Mouse (Mus musculus) MEL (cell line): ENCODE measurements around the gene Wfdc10. TPM values are rescaled to one million over a fixed set of nuclear protein-coding genes. Genes with fewer than 3 reads are reported as not detected.

Experiments
- DNase-seq: peaks from one replicate; pipeline ENCODE4 v3.0.0; 2011; ENCODE audit warnings: low read depth, low spot score
- H3K27ac ChIP-seq: 2 replicates; pipeline ENCODE4 v1.5.1; 2012; ENCODE audit warnings: low read depth, mild to moderate bottlenecking, control low read depth, low read length, moderate library complexity; ENCODE audit not compliant: control insufficient read depth
- H3K27me3 ChIP-seq, 2 experiments: fragments of 150-350 bp in 1 of 2; sonication (generic) in 1 of 2; 2 replicates each; pipeline ENCODE4 v1.6.1; 2012; ENCODE audit warnings: low read length in 2 of 2, mild to moderate bottlenecking in 2 of 2, improper control_type of control experiment in 1 of 2, moderate library complexity in 1 of 2; ENCODE audit not compliant: insufficient read depth in 2 of 2, control insufficient read depth in 1 of 2
- H3K36me3 ChIP-seq, 2 experiments: 2 replicates each; pipeline ENCODE4 v1.6.1; 2012 to 2014; ENCODE audit warnings: low read length in 2 of 2, improper control_type of control experiment in 1 of 2, inconsistent platforms in 1 of 2, mild to moderate bottlenecking in 1 of 2; ENCODE audit not compliant: insufficient read depth in 2 of 2, control insufficient read depth in 1 of 2
- H3K4me1 ChIP-seq, 2 experiments: fragments of 150-350 bp in 1 of 2; sonication (generic) in 1 of 2; 2 replicates each; pipeline ENCODE4 v1.6.1; 2012; ENCODE audit warnings: low read length in 2 of 2, improper control_type of control experiment in 1 of 2, mild to moderate bottlenecking in 1 of 2; ENCODE audit not compliant: insufficient read depth in 2 of 2, control insufficient read depth in 1 of 2
- H3K4me3 ChIP-seq, 2 experiments: fragments of 150-350 bp in 1 of 2; sonication (generic) in 1 of 2; 2 replicates each; pipeline ENCODE4 v1.5.1; 2012; ENCODE audit warnings: low read depth in 2 of 2, low read length in 2 of 2, mild to moderate bottlenecking in 2 of 2, moderate library complexity in 2 of 2, control low read depth in 1 of 2, improper control_type of control experiment in 1 of 2; ENCODE audit not compliant: control insufficient read depth in 1 of 2, insufficient read depth in 1 of 2
- H3K79me2 ChIP-seq: 2 replicates; pipeline ENCODE4 v1.6.1; 2012; ENCODE audit warnings: mild to moderate bottlenecking, low read length, moderate library complexity; ENCODE audit not compliant: control insufficient read depth, poor library complexity, insufficient read depth
- H3K9ac ChIP-seq: 2 replicates; pipeline ENCODE4 v1.6.1; 2012; ENCODE audit warnings: low read depth, mild to moderate bottlenecking, control low read depth, low read length, moderate library complexity; ENCODE audit not compliant: control insufficient read depth, poor library complexity, severe bottlenecking
- H3K9me3 ChIP-seq: fragments of 150-350 bp; sonication (generic); replicated peaks from 2 replicates; pipeline ENCODE4 v1.6.1; 2012; ENCODE audit warnings: mild to moderate bottlenecking, low read length, improper control_type of control experiment, moderate library complexity; ENCODE audit not compliant: insufficient read depth
- BHLHE40 ChIP-seq: IDR thresholded peaks from 2 replicates; pipeline ENCODE4 v1.6.1; 2012; ENCODE audit warnings: low read depth, mild to moderate bottlenecking, inconsistent platforms, low read length, improper control_type of control experiment, borderline replicate concordance
- CHD2 ChIP-seq: IDR thresholded peaks from 2 replicates; pipeline ENCODE4 v1.6.1; 2011; ENCODE audit warnings: low read length, improper control_type of control experiment
- CTCF ChIP-seq, 3 experiments: IDR thresholded peaks in 2 of 3; conservative IDR thresholded peaks in 1 of 3; 2 replicates each; pipeline ENCODE4 v1.5.1; 2011 to 2012; ENCODE audit warnings: low read length in 3 of 3, low read depth in 2 of 3, mild to moderate bottlenecking in 2 of 3, improper control_type of control experiment in 1 of 3, inconsistent platforms in 1 of 3, mixed read lengths in 1 of 3, moderate library complexity in 1 of 3; ENCODE audit not compliant: control insufficient read depth in 1 of 3, insufficient read depth in 1 of 3, poor library complexity in 1 of 3, severe bottlenecking in 1 of 3
- EP300 ChIP-seq, 2 experiments: IDR thresholded peaks; 2 replicates each; pipeline ENCODE4 v1.6.1; 2011; ENCODE audit warnings: improper control_type of control experiment in 2 of 2, low read length in 2 of 2, low read depth in 1 of 2, mild to moderate bottlenecking in 1 of 2
- ETS1 ChIP-seq: IDR thresholded peaks from 2 replicates; pipeline ENCODE4 v1.6.1; 2012; ENCODE audit warnings: low read depth, mild to moderate bottlenecking, inconsistent platforms, low read length, improper control_type of control experiment, moderate library complexity
- GATA1 ChIP-seq: IDR thresholded peaks from 2 replicates; pipeline ENCODE4 v1.6.1; 2011; ENCODE audit warnings: low read depth, low read length, improper control_type of control experiment
- HCFC1 ChIP-seq: IDR thresholded peaks from 2 replicates; pipeline ENCODE4 v1.6.1; 2012; ENCODE audit warnings: low read depth, mild to moderate bottlenecking, inconsistent platforms, low read length, improper control_type of control experiment, moderate library complexity
- JUND ChIP-seq: IDR thresholded peaks from 2 replicates; pipeline ENCODE4 v1.6.1; 2011; ENCODE audit warnings: low read depth, mild to moderate bottlenecking, improper control_type of control experiment, low read length
- MAFK ChIP-seq: IDR thresholded peaks from 2 replicates; pipeline ENCODE4 v1.6.1; 2011; ENCODE audit warnings: low read depth, mild to moderate bottlenecking, low read length, improper control_type of control experiment, borderline replicate concordance
- MEF2A ChIP-seq: IDR thresholded peaks from 2 replicates; pipeline ENCODE4 v1.6.1; 2014; ENCODE audit warnings: low read depth, mild to moderate bottlenecking, inconsistent platforms, low read length, improper control_type of control experiment; ENCODE audit not compliant: poor library complexity, insufficient replicate concordance, severe bottlenecking; ENCODE audit errors: extremely low read depth
- MYB ChIP-seq: IDR thresholded peaks from 2 replicates; pipeline ENCODE4 v1.6.1; 2011; ENCODE audit warnings: mild to moderate bottlenecking, low read depth, low read length, improper control_type of control experiment
- MYC ChIP-seq: IDR thresholded peaks from 2 replicates; pipeline ENCODE4 v1.6.1; 2011; ENCODE audit warnings: low read depth, mild to moderate bottlenecking, low read length, improper control_type of control experiment, moderate library complexity
- POLR2AphosphoS2 ChIP-seq: IDR thresholded peaks from 2 replicates; pipeline ENCODE4 v1.6.1; 2011; ENCODE audit warnings: low read length, improper control_type of control experiment
- RAD21 ChIP-seq: IDR thresholded peaks from 2 replicates; pipeline ENCODE4 v1.6.1; 2011; ENCODE audit warnings: mild to moderate bottlenecking, low read depth, low read length, improper control_type of control experiment
- RCOR1 ChIP-seq: IDR thresholded peaks from 2 replicates; pipeline ENCODE4 v1.6.1; 2012; ENCODE audit warnings: low read depth, mild to moderate bottlenecking, inconsistent platforms, low read length, improper control_type of control experiment
- SIN3A ChIP-seq: IDR thresholded peaks from 2 replicates; pipeline ENCODE4 v1.6.1; 2012; ENCODE audit warnings: low read length, improper control_type of control experiment, inconsistent platforms
- SMC3 ChIP-seq: IDR thresholded peaks from 2 replicates; pipeline ENCODE4 v1.6.1; 2011; ENCODE audit warnings: low read depth, low read length, improper control_type of control experiment
- TAL1 ChIP-seq: IDR thresholded peaks from 2 replicates; pipeline ENCODE4 v1.6.1; 2012; ENCODE audit warnings: mild to moderate bottlenecking, inconsistent platforms, low read length, moderate library complexity, mixed read lengths
- TBP ChIP-seq: IDR thresholded peaks from 2 replicates; pipeline ENCODE4 v1.8.0; 2011; ENCODE audit warnings: low read depth, low read length, improper control_type of control experiment
- TCF12 ChIP-seq: IDR thresholded peaks from 2 replicates; pipeline ENCODE4 v1.6.1; 2014; ENCODE audit warnings: low read depth, mild to moderate bottlenecking, inconsistent platforms, low read length, improper control_type of control experiment, moderate library complexity
- USF1 ChIP-seq: IDR thresholded peaks from 2 replicates; pipeline ENCODE4 v1.6.1; 2014; ENCODE audit warnings: low read depth, mild to moderate bottlenecking, inconsistent platforms, low read length, improper control_type of control experiment, moderate library complexity
- ZMIZ1 ChIP-seq: IDR thresholded peaks from 2 replicates; pipeline ENCODE4 v1.6.1; 2012; ENCODE audit warnings: low read depth, mild to moderate bottlenecking, inconsistent platforms, low read length, improper control_type of control experiment, moderate library complexity
- ZNF384 ChIP-seq: IDR thresholded peaks from 2 replicates; pipeline ENCODE4 v1.6.1; 2012; ENCODE audit warnings: low read depth, mild to moderate bottlenecking, inconsistent platforms, low read length, improper control_type of control experiment
- polyA plus RNA-seq, 2 experiments: library from polyadenylated mRNA; stranded (reverse) in 1 of 2; unstranded in 1 of 2; fragments of >175 nt in 1 of 2; fragments of >200 nt in 1 of 2; gene quantifications; 2 replicates each; pipeline versions ENCODE4 v1.2.1 to v1.2.4; 2012; ENCODE audit warnings: low replicate concordance in 2 of 2, low read depth in 1 of 2; ENCODE audit not compliant: insufficient read length in 2 of 2, insufficient read depth in 1 of 2, missing spikeins in 1 of 2
- total RNA-seq: library from RNA; depleted of rRNA; stranded (reverse); fragments of 300-350 nt; gene quantifications from 2 replicates; pipeline ENCODE4 v1.2.3, GENCODE M21; 2012

The Wfdc10 gene
- total and polyA plus RNA-seq, 3 experiments: not detected

- no peak overlapping the region for H3K27ac ChIP-seq
- peaks cover 0 to 18% of the 10 kb centered on the region in 2 experiments; a peak in 2 of 4 replicates for H3K36me3 ChIP-seq
- no peaks in the 10 kb centered on the region; the same call in 1 of the 2 replicates for H3K79me2 ChIP-seq
- no peaks in the 10 kb centered on the region; a peak in 1 of 4 replicates for H3K27me3 ChIP-seq
- TF ChIP-seq RCOR1 (no peak), TBP (no peak), MEF2A (no peak), SMC3 (no peak), CTCF (IDR thresholded peaks at IDR 0.05 in 2 of 3, conservative IDR thresholded peaks at IDR 0.05 in 1 of 3; ENCODE audit: control insufficient read depth in 1 of 3, insufficient read depth in 1 of 3, low read depth in 2 of 3, low read length in 3 of 3, poor library complexity in 1 of 3, severe bottlenecking in 1 of 3) (peak; percentile 55 to 63 (median 62)), EP300 (IDR thresholded peaks at IDR 0.05; ENCODE audit: low read depth in 1 of 2, low read length in 2 of 2) (peak in 1 of 2 experiments; percentile 21; a peak in 1 of 4 replicates), TCF12 (0 out of 2 replicates have a peak, but pooled peaks have one; percentile 23), MYB (no peak)
- peaks cover 20% of the 10 kb centered on the region in 2 experiments for H3K4me1 ChIP-seq
- no peaks in the 10 kb centered on the region for H3K9me3 ChIP-seq
- DNase-seq: peak; percentile 14
- H3K9ac ChIP-seq: no peak overlapping the region
- no peak overlapping the region for H3K4me3 ChIP-seq
Observed at GRCm38 (mm10) chr2:164676103-164676502, 20.3 kb downstream of the Wfdc10 start.

GRCm38 (mm10) chr2:164676916-164677685 lies 21.3 kb downstream of the Wfdc10 start:
- H3K27ac ChIP-seq: peak overlapping the region; percentile 78
- peak; percentile 71 for DNase-seq

More at GRCm38 (mm10) chr2:164676916-164677685, 21.3 kb downstream of the Wfdc10 start:
- Histone ChIP-seq H3K9me3 (no peaks in the 10 kb centered on the region), H3K4me3 (peak overlapping the region in 1 of 2 experiments; percentile 20; a peak in 1 of 4 replicates), H3K9ac (no peak overlapping the region; the same call in 1 of the 2 replicates), H3K4me1 (peaks cover 19 to 20% of the 10 kb centered on the region in 2 experiments), H3K27me3 (no peaks in the 10 kb centered on the region; a peak in 1 of 4 replicates), H3K36me3 (peaks cover 0 to 17% of the 10 kb centered on the region in 2 experiments; a peak in 2 of 4 replicates), H3K79me2 (no peaks in the 10 kb centered on the region; the same call in 1 of the 2 replicates)
- TF ChIP-seq USF1 (no peak), HCFC1 (no peak), ZNF384 (peak; percentile 51; the same call in 1 of the 2 replicates), ZMIZ1 (peak; percentile 28; the same call in 1 of the 2 replicates), JUND (peak; percentile 23; the same call in 1 of the 2 replicates), EP300 (IDR thresholded peaks at IDR 0.05; ENCODE audit: low read depth in 1 of 2, low read length in 2 of 2) (peak; percentile 97), MEF2A (peak; percentile 78), GATA1 (peak; percentile 98), RCOR1 (peak; percentile 83), BHLHE40 (peak; percentile 69; the same call in 1 of the 2 replicates), MAFK (peak; percentile 76; the same call in 1 of the 2 replicates), CTCF (IDR thresholded peaks at IDR 0.05 in 2 of 3, conservative IDR thresholded peaks at IDR 0.05 in 1 of 3; ENCODE audit: control insufficient read depth in 1 of 3, insufficient read depth in 1 of 3, low read depth in 2 of 3, low read length in 3 of 3, poor library complexity in 1 of 3, severe bottlenecking in 1 of 3) (no peak), TAL1 (peak; percentile 87), MYB (peak; percentile 82), SIN3A (peak; percentile 89), TCF12 (peak; percentile 98), MYC (0 out of 2 replicates have a peak, but pooled peaks have one; percentile 31), POLR2AphosphoS2 (0 out of 2 replicates have a peak, but pooled peaks have one; percentile 32), RAD21 (no peak), ETS1 (peak; percentile 94), CHD2 (0 out of 2 replicates have a peak, but pooled peaks have one; percentile 42)
